Mouse (Mus musculus) thymus, postnatal 36 days (tissue): ENCODE measurements around the gene Slc25a10.

ENCODE experiments used
- DNase-seq, 2 experiments: peaks; one replicate each; pipeline ENCODE4 v3.0.0; 2022; ENCODE audit warnings: mixed read lengths in 2 of 2

Slc25a10 gene

GRCm38 (mm10) chr11:120485251-120485650 is 6.4 kb upstream of the Slc25a10 start:
- no peak for DNase-seq

GRCm38 (mm10) chr11:120488516-120488915 is 3.1 kb upstream of the Slc25a10 start:
- no peak for DNase-seq

GRCm38 (mm10) chr11:120489054-120489761 is 2.4 kb upstream of the Slc25a10 start:
- DNase-seq, result peak; percentile 51 to 55

- DNase-seq, result no peak
Observed at GRCm38 (mm10) chr11:120490291-120491046, 1.2 kb upstream of the Slc25a10 start.

GRCm38 (mm10) chr11:120492024-120492877 is 611 bp downstream of the Slc25a10 start:
- DNase-seq, result peak; percentile 26 to 53

- DNase-seq, result no peak
Observed at GRCm38 (mm10) chr11:120492878-120493203, 1.2 kb downstream of the Slc25a10 start.

GRCm38 (mm10) chr11:120493351-120493750 is 1.7 kb downstream of the Slc25a10 start:
- DNase-seq, result no peak

GRCm38 (mm10) chr11:120493911-120494310 is 2.3 kb downstream of the Slc25a10 start:
- DNase-seq, result no peak

GRCm38 (mm10) chr11:120497436-120497835 is 5.8 kb downstream of the Slc25a10 start:
- DNase-seq, result no peak

GRCm38 (mm10) chr11:120498226-120498625 is 6.6 kb downstream of the Slc25a10 start:
- DNase-seq, result no peak

- no peak for DNase-seq
Observed at GRCm38 (mm10) chr11:120498891-120499290, 7.3 kb downstream of the Slc25a10 start.

GRCm38 (mm10) chr11:120499894-120500293 is 8.3 kb downstream of the Slc25a10 start:
- DNase-seq, result no peak

- DNase-seq, result no peak
Observed at GRCm38 (mm10) chr11:120500357-120500756, 8.7 kb downstream of the Slc25a10 start.

- no peak for DNase-seq
Observed at GRCm38 (mm10) chr11:120501018-120501417, 9.4 kb downstream of the Slc25a10 start.

GRCm38 (mm10) chr11:120501701-120502100 is 10.1 kb downstream of the Slc25a10 start:
- DNase-seq, result no peak

GRCm38 (mm10) chr11:120505661-120506060 is 14.0 kb downstream of the Slc25a10 start:
- no peak for DNase-seq

GRCm38 (mm10) chr11:120506899-120507298 is 15.3 kb downstream of the Slc25a10 start:
- no peak for DNase-seq

- no peak for DNase-seq
Observed at GRCm38 (mm10) chr11:120507611-120508289, 16.1 kb downstream of the Slc25a10 start.

GRCm38 (mm10) chr11:120508290-120508870 is 16.7 kb downstream of the Slc25a10 start:
- DNase-seq, result no peak

- DNase-seq, result no peak
Observed at GRCm38 (mm10) chr11:120509940-120510339, 18.3 kb downstream of the Slc25a10 start.

- peak; percentile 39 to 45 for DNase-seq
Observed at GRCm38 (mm10) chr11:120510375-120511030, 18.9 kb downstream of the Slc25a10 start.
